Mouse (Mus musculus) megakaryocyte, embryonic 14.5 days (primary cell): Measurements from ENCODE around the gene Skp2.

ENCODE experiments used
- FLI1 ChIP-seq: IDR thresholded peaks from 2 replicates; pipeline ENCODE4 v1.6.1; 2012; ENCODE audit warnings: low read length, inconsistent platforms, mixed read lengths
- GATA1 ChIP-seq: IDR thresholded peaks from 3 replicates; pipeline ENCODE4 v1.6.1; 2012; ENCODE audit warnings: mixed read lengths, low read length, inconsistent platforms, borderline replicate concordance

GRCm38 (mm10) chr15:9090662-9091061, 64.6 kb downstream of the Skp2 start:
- TF ChIP-seq GATA1 (no peak), FLI1 (no peak)
